Mouse (Mus musculus): ENCODE results near the gene Megf11.

DNA sequence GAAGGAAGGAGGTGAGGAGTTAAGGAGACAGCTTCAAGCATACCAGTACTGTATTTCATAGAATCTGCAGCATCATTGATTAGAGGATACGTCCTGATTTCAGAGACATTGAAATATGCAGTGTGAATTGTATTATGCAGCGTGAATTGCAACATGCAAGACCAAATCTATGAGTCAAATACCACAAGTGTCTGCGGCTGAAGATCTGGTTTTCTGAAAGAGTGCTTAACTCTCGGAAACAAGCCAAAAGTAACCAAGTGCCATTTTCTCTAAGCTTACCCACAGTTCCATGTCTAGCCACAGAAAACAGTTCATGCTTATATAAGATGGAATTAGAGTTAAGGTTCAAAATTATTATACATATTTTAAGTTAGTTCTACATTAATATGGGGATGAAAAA lies 362.3 kb downstream of the Megf11 start:
- TF ChIP-seq CTCF (IDR thresholded peaks at IDR 0.05; ENCODE audit: borderline replicate concordance, insufficient read depth, low read length) (no peak), POLR2A (IDR thresholded peaks at IDR 0.05; ENCODE audit: low read depth, low read length) (no peak)
